In genomic region chr2:167237224-167237623, GRCm38 (mm10) we compare ENCODE assay signal across 26 mouse cellular contexts. TPM values are rescaled to one million over a fixed set of nuclear protein-coding genes. Genes with fewer than 3 reads are reported as not detected.
A peak's percentile ranks its signal among the peaks of the same experiment; 100 is the strongest.
DNase-seq lines count a peak whose midpoint lies in the region; ATAC-seq and TF ChIP-seq lines count a peak whose summit lies in the region.
"Had no signal": no experiment of that assay in that cellular context is flagged by ENCODE, and none has a peak within 500 bp of the region (broad histone marks: within the 10 kb centered on the region; RNA-seq: fewer than 3 reads in every experiment).

No protein-coding gene starts in this region.

- peak overlapping the region; percentile 2; the same call in 1 of the 2 replicates for H3K27ac ChIP-seq in heart, embryonic 16.5 days (ENCODE audit: low read length)
- H3K27ac ChIP-seq in liver, adult 2 months (replicated peaks; ENCODE audit: insufficient read depth, low read depth, low read length), result no peak overlapping the region
- no peak overlapping the region for H3K27ac ChIP-seq in liver, embryonic 11.5 days (ENCODE audit: low read depth, low read length)
- no peak overlapping the region for H3K27ac ChIP-seq in MEL (ENCODE audit: control insufficient read depth, low read depth, low read length)
- H3K27ac ChIP-seq: forebrain, embryonic 10.5 days; hindbrain, embryonic 14.5 days; limb, embryonic 10.5 days; liver, embryonic 15.5 days; midbrain, embryonic 15.5 days; neural tube, embryonic 15.5 days; stomach, embryonic 15.5 days had no signal

- no peak for DNase-seq in heart, postnatal 10 days
- no peak for DNase-seq in liver, adult 2 months (ENCODE audit: extremely low read depth, low read depth, low spot score)
- no peak for DNase-seq in liver, embryonic 11.5 days (ENCODE audit: low spot score)
- DNase-seq in A20 (ENCODE audit: low read depth, low spot score), result peak; percentile 11
- DNase-seq in MEL (ENCODE audit: low read depth, low spot score), result no peak
- no peak for DNase-seq in cerebellum, adult 9-10 months
- DNase-seq: adrenal gland, postnatal 10 days; cerebellum, adult 11 months; cerebellum, postnatal 36 days; gastrocnemius, postnatal 10 days; heart, postnatal 14 days; kidney, adult 18-20 months; kidney, postnatal 25 days; layer of hippocampus, adult 9-11 months; lung, postnatal 14 days had no signal

- no peaks in the 10 kb centered on the region for H3K9me3 ChIP-seq in heart, embryonic 16.5 days (replicated peaks; ENCODE audit: control insufficient read depth, low read length)
- no peaks in the 10 kb centered on the region for H3K9me3 ChIP-seq in liver, embryonic 11.5 days (ENCODE audit: control insufficient read depth, low read length)
- no peaks in the 10 kb centered on the region for H3K9me3 ChIP-seq in MEL (replicated peaks; ENCODE audit: insufficient read depth, low read length)
- H3K9me3 ChIP-seq: forebrain, embryonic 10.5 days; limb, embryonic 10.5 days; liver, embryonic 15.5 days; midbrain, embryonic 15.5 days; neural tube, embryonic 15.5 days; stomach, embryonic 15.5 days had no signal

- no peak; the same call in 1 of the 2 replicates for TF ChIP-seq RAD21 in MEL (IDR thresholded peaks at IDR 0.05; ENCODE audit: low read depth, low read length)

- no peak for ATAC-seq in heart, embryonic 16.5 days (replicated peaks; ENCODE audit: extremely low read depth, insufficient read depth, low FRiP score)
- ATAC-seq in liver, embryonic 11.5 days (replicated peaks; ENCODE audit: low FRiP score), result no peak
- ATAC-seq: activated CD4-positive, CD25-positive, alpha-beta regulatory T cell, adult 4 months; midbrain, embryonic 15.5 days; Patski had no signal

- no peak overlapping the region for H3K4me2 ChIP-seq in heart, embryonic 16.5 days (ENCODE audit: low read depth, low read length)
- no peak overlapping the region for H3K4me2 ChIP-seq in liver, embryonic 11.5 days
- H3K4me2 ChIP-seq: hindbrain, embryonic 14.5 days; liver, embryonic 15.5 days; midbrain, embryonic 15.5 days; neural tube, embryonic 15.5 days; stomach, embryonic 15.5 days had no signal

- peaks cover 2% of the 10 kb centered on the region for H3K4me1 ChIP-seq in heart, embryonic 16.5 days (ENCODE audit: control insufficient read depth, insufficient read depth, low read length)
- H3K4me1 ChIP-seq in liver, adult 2 months (ENCODE audit: control insufficient read depth, insufficient read depth, low read length), result peaks cover 5% of the 10 kb centered on the region
- peaks cover 9% of the 10 kb centered on the region for H3K4me1 ChIP-seq in liver, embryonic 11.5 days (replicated peaks; ENCODE audit: control insufficient read depth, insufficient read depth, low read length)
- H3K4me1 ChIP-seq in MEL (ENCODE audit: control insufficient read depth in 1 of 2, insufficient read depth in 2 of 2, low read length in 2 of 2), result no peaks in the 10 kb centered on the region

- TF ChIP-seq POLR2A in liver, adult 2 months (IDR thresholded peaks at IDR 0.05; ENCODE audit: extremely low read depth, insufficient read depth, low read length), result no peak
- no peak for TF ChIP-seq POLR2A in MEL (IDR thresholded peaks at IDR 0.05; ENCODE audit: control insufficient read depth in 1 of 2, insufficient read depth in 1 of 2, low read depth in 1 of 2, low read length in 2 of 2, poor library complexity in 1 of 2)

- no peak overlapping the region for H3K9ac ChIP-seq in heart, embryonic 16.5 days (ENCODE audit: low read length)
- H3K9ac ChIP-seq in liver, adult 2 months (ENCODE audit: low read depth, low read length), result no peak overlapping the region
- no peak overlapping the region for H3K9ac ChIP-seq in liver, embryonic 11.5 days (ENCODE audit: low read depth, low read length)
- no peak overlapping the region for H3K9ac ChIP-seq in MEL (ENCODE audit: control insufficient read depth, low read depth, low read length, poor library complexity, severe bottlenecking)
- H3K9ac ChIP-seq: hindbrain, embryonic 14.5 days; liver, embryonic 15.5 days; midbrain, embryonic 15.5 days; neural tube, embryonic 15.5 days; stomach, embryonic 15.5 days had no signal

- TF ChIP-seq CTCF in liver, adult 2 months (IDR thresholded peaks at IDR 0.05; ENCODE audit: low read depth, low read length), result peak; percentile 36; the same call in 1 of the 2 replicates
- peak; percentile 43 to 55 (median 53) for TF ChIP-seq CTCF in MEL (IDR thresholded peaks at IDR 0.05 in 2 of 3, conservative IDR thresholded peaks at IDR 0.05 in 1 of 3; ENCODE audit: control insufficient read depth in 1 of 3, insufficient read depth in 1 of 3, low read depth in 2 of 3, low read length in 3 of 3, poor library complexity in 1 of 3, severe bottlenecking in 1 of 3)

- no peak overlapping the region for H3K4me3 ChIP-seq in heart, embryonic 16.5 days (ENCODE audit: low read length)
- no peak overlapping the region for H3K4me3 ChIP-seq in liver, adult 2 months (ENCODE audit: insufficient read depth, low read depth, low read length)
- H3K4me3 ChIP-seq in liver, embryonic 11.5 days (ENCODE audit: low read depth, low read length), result no peak overlapping the region
- no peak overlapping the region for H3K4me3 ChIP-seq in MEL (ENCODE audit: control insufficient read depth in 1 of 2, insufficient read depth in 1 of 2, low read depth in 2 of 2, low read length in 2 of 2)
- H3K4me3 ChIP-seq: forebrain, embryonic 10.5 days; limb, embryonic 10.5 days; liver, embryonic 15.5 days; midbrain, embryonic 15.5 days; neural tube, embryonic 15.5 days; stomach, embryonic 15.5 days had no signal

- 77% methylated on average over 9 of the region's 9 CpGs for WGBS in heart, embryonic 16.5 days
- WGBS in liver, adult 2 months, result 78% methylated on average over 9 of the region's 9 CpGs
- WGBS in liver, embryonic 11.5 days, result 74% methylated on average over 9 of the region's 9 CpGs

- peaks cover 9% of the 10 kb centered on the region for H3K27me3 ChIP-seq in heart, embryonic 16.5 days (ENCODE audit: control insufficient read depth, insufficient read depth, low read length)
- peaks cover 13% of the 10 kb centered on the region; the same call in 1 of the 2 replicates for H3K27me3 ChIP-seq in liver, adult 2 months (ENCODE audit: control insufficient read depth, insufficient read depth, low read length)
- peaks cover 30% of the 10 kb centered on the region for H3K27me3 ChIP-seq in liver, embryonic 11.5 days (replicated peaks; ENCODE audit: control insufficient read depth, insufficient read depth, low read length)
- peaks cover 0 to 4% of the 10 kb centered on the region in 2 experiments for H3K27me3 ChIP-seq in MEL (ENCODE audit: control insufficient read depth in 1 of 2, insufficient read depth in 2 of 2, low read length in 2 of 2)
- H3K27me3 ChIP-seq: Patski had no signal

- intact Hi-C loops in heart, postnatal 10 days (cut with DNase I), result no loop called here

- H3K79me2 ChIP-seq in liver, adult 2 months (ENCODE audit: control insufficient read depth, insufficient read depth, low read length), result no peaks in the 10 kb centered on the region
- no peaks in the 10 kb centered on the region for H3K79me2 ChIP-seq in MEL (ENCODE audit: control insufficient read depth, insufficient read depth, low read length, poor library complexity)

- no peak for TF ChIP-seq EP300 in MEL (IDR thresholded peaks at IDR 0.05; ENCODE audit: low read depth in 1 of 2, low read length in 2 of 2)

- no peaks in the 10 kb centered on the region for H3K36me3 ChIP-seq in heart, embryonic 16.5 days (ENCODE audit: control insufficient read depth, insufficient read depth)
- no peaks in the 10 kb centered on the region for H3K36me3 ChIP-seq in liver, adult 2 months (ENCODE audit: control insufficient read depth, insufficient read depth, low read length)
- H3K36me3 ChIP-seq in liver, embryonic 11.5 days (ENCODE audit: control insufficient read depth, insufficient read depth, low read length), result no peaks in the 10 kb centered on the region
- no peaks in the 10 kb centered on the region for H3K36me3 ChIP-seq in MEL (ENCODE audit: control insufficient read depth in 1 of 2, insufficient read depth in 2 of 2, low read length in 2 of 2)
- H3K36me3 ChIP-seq: forebrain, embryonic 10.5 days; limb, embryonic 10.5 days; liver, embryonic 15.5 days; midbrain, embryonic 15.5 days; neural tube, embryonic 15.5 days; stomach, embryonic 15.5 days had no signal

TF ChIP-seq in MEL, 35 proteins besides CTCF, POLR2A, EP300 and RAD21 (continues in another document):
- TF ChIP-seq RCOR1 (IDR thresholded peaks at IDR 0.05; ENCODE audit: low read depth, low read length), result no peak
- TF ChIP-seq MYB (IDR thresholded peaks at IDR 0.05; ENCODE audit: low read depth, low read length), result no peak
- no peak for TF ChIP-seq MYC (IDR thresholded peaks at IDR 0.05; ENCODE audit: low read depth, low read length)
- TF ChIP-seq NELFE (IDR thresholded peaks at IDR 0.05; ENCODE audit: low read depth, low read length), result no peak
- TF ChIP-seq POLR2AphosphoS5 (IDR thresholded peaks at IDR 0.05; ENCODE audit: borderline replicate concordance, low read depth, low read length), result no peak
- no peak for TF ChIP-seq POLR2AphosphoS2 (IDR thresholded peaks at IDR 0.05; ENCODE audit: low read length)
- no peak for TF ChIP-seq GABPA (IDR thresholded peaks at IDR 0.05; ENCODE audit: low read depth, low read length)
- no peak for TF ChIP-seq ZKSCAN1 (IDR thresholded peaks at IDR 0.05; ENCODE audit: low read depth, low read length)
- TF ChIP-seq ZNF384 (IDR thresholded peaks at IDR 0.05; ENCODE audit: low read depth, low read length), result no peak
- no peak for TF ChIP-seq TCF12 (IDR thresholded peaks at IDR 0.05; ENCODE audit: low read depth, low read length)
- no peak for TF ChIP-seq MAFK (IDR thresholded peaks at IDR 0.05; ENCODE audit: borderline replicate concordance, low read depth, low read length)

RNA-seq across cellular contexts. Expression of gene Ptgis, which starts 3.2 kb away (rescaled TPM):
- polyA plus RNA-seq in heart, embryonic 16.5 days (2015; fragmentation: Nextera tagmentation; extraction: Ambion mirVana), result 20.4 and 21.4 TPM in 2 replicates
- total RNA-seq in heart, postnatal 10 days (2021), result 10 to 100 TPM; 35.8 to 39.7 TPM
- 1.0 and 1.1 TPM in 2 replicates for total RNA-seq in liver, adult 2 months (2014; rRNA removed)
- polyA plus RNA-seq in liver, adult 2 months (2012; rRNA removed), result 1.4 and 3.1 TPM in 2 replicates
- polyA plus RNA-seq in liver, embryonic 11.5 days (2014; fragmentation: Nextera tagmentation; extraction: Ambion mirVana), result 7.4 and 7.7 TPM in 2 replicates
- total RNA-seq in MEL (2012; rRNA removed), result 7.3 and 7.6 TPM in 2 replicates
- 10 to 100 TPM in 1 of 2 experiments, not detected in 1; 12.7 TPM for polyA plus RNA-seq in MEL (2012; ENCODE audit: insufficient read depth in 1 of 2, insufficient read length in 2 of 2, low read depth in 1 of 2, low replicate concordance in 2 of 2, missing spikeins in 1 of 2)
- total RNA-seq: megakaryocyte-erythroid progenitor cell, adult 5-6 weeks had no signal

RNA-seq across cellular contexts. Expression of gene Kcnb1, which starts 47.3 kb away (rescaled TPM):
- polyA plus RNA-seq in heart, embryonic 16.5 days (2015; fragmentation: Nextera tagmentation; extraction: Ambion mirVana), result 0.43 and 0.45 TPM in 2 replicates
- 10 to 100 TPM; 45.4 to 50.2 TPM for total RNA-seq in heart, postnatal 10 days (2021)
- 0.81 and 0.83 TPM in 2 replicates for total RNA-seq in liver, adult 2 months (2014; rRNA removed)
- polyA plus RNA-seq in liver, adult 2 months (2012; rRNA removed), result 0.32 and 0.60 TPM in 2 replicates
- polyA plus RNA-seq in liver, embryonic 11.5 days (2014; fragmentation: Nextera tagmentation; extraction: Ambion mirVana), result 0.12 and 0.73 TPM in 2 replicates
- total RNA-seq in MEL (2012; rRNA removed), result 0.39 and 0.69 TPM in 2 replicates
- polyA plus RNA-seq in MEL (2012; ENCODE audit: insufficient read depth in 1 of 2, insufficient read length in 2 of 2, low read depth in 1 of 2, low replicate concordance in 2 of 2, missing spikeins in 1 of 2), result 1 to 10 TPM in 1 of 2 experiments, not detected in 1; 3.6 TPM
